Mouse (Mus musculus) MEL (cell line): Measurements from ENCODE around the gene Alpk1. TPM values are rescaled to one million over a fixed set of nuclear protein-coding genes. Genes with fewer than 3 reads are reported as not detected.

ENCODE experiments used
- DNase-seq: peaks from one replicate; pipeline ENCODE4 v3.0.0; 2011; ENCODE audit warnings: low read depth, low spot score
- H3K27ac ChIP-seq: 2 replicates; pipeline ENCODE4 v1.5.1; 2012; ENCODE audit warnings: low read depth, mild to moderate bottlenecking, control low read depth, low read length, moderate library complexity; ENCODE audit not compliant: control insufficient read depth
- H3K27me3 ChIP-seq, 2 experiments: fragments of 150-350 bp in 1 of 2; sonication (generic) in 1 of 2; 2 replicates each; pipeline ENCODE4 v1.6.1; 2012; ENCODE audit warnings: low read length in 2 of 2, mild to moderate bottlenecking in 2 of 2, improper control_type of control experiment in 1 of 2, moderate library complexity in 1 of 2; ENCODE audit not compliant: insufficient read depth in 2 of 2, control insufficient read depth in 1 of 2
- H3K36me3 ChIP-seq, 2 experiments: 2 replicates each; pipeline ENCODE4 v1.6.1; 2012 to 2014; ENCODE audit warnings: low read length in 2 of 2, improper control_type of control experiment in 1 of 2, inconsistent platforms in 1 of 2, mild to moderate bottlenecking in 1 of 2; ENCODE audit not compliant: insufficient read depth in 2 of 2, control insufficient read depth in 1 of 2
- H3K4me1 ChIP-seq, 2 experiments: fragments of 150-350 bp in 1 of 2; sonication (generic) in 1 of 2; 2 replicates each; pipeline ENCODE4 v1.6.1; 2012; ENCODE audit warnings: low read length in 2 of 2, improper control_type of control experiment in 1 of 2, mild to moderate bottlenecking in 1 of 2; ENCODE audit not compliant: insufficient read depth in 2 of 2, control insufficient read depth in 1 of 2
- H3K4me3 ChIP-seq, 2 experiments: fragments of 150-350 bp in 1 of 2; sonication (generic) in 1 of 2; 2 replicates each; pipeline ENCODE4 v1.5.1; 2012; ENCODE audit warnings: low read depth in 2 of 2, low read length in 2 of 2, mild to moderate bottlenecking in 2 of 2, moderate library complexity in 2 of 2, control low read depth in 1 of 2, improper control_type of control experiment in 1 of 2; ENCODE audit not compliant: control insufficient read depth in 1 of 2, insufficient read depth in 1 of 2
- H3K79me2 ChIP-seq: 2 replicates; pipeline ENCODE4 v1.6.1; 2012; ENCODE audit warnings: mild to moderate bottlenecking, low read length, moderate library complexity; ENCODE audit not compliant: control insufficient read depth, poor library complexity, insufficient read depth
- H3K9ac ChIP-seq: 2 replicates; pipeline ENCODE4 v1.6.1; 2012; ENCODE audit warnings: low read depth, mild to moderate bottlenecking, control low read depth, low read length, moderate library complexity; ENCODE audit not compliant: control insufficient read depth, poor library complexity, severe bottlenecking
- H3K9me3 ChIP-seq: fragments of 150-350 bp; sonication (generic); replicated peaks from 2 replicates; pipeline ENCODE4 v1.6.1; 2012; ENCODE audit warnings: mild to moderate bottlenecking, low read length, improper control_type of control experiment, moderate library complexity; ENCODE audit not compliant: insufficient read depth
- CHD2 ChIP-seq: IDR thresholded peaks from 2 replicates; pipeline ENCODE4 v1.6.1; 2011; ENCODE audit warnings: low read length, improper control_type of control experiment
- CTCF ChIP-seq, 3 experiments: IDR thresholded peaks in 2 of 3; conservative IDR thresholded peaks in 1 of 3; 2 replicates each; pipeline ENCODE4 v1.5.1; 2011 to 2012; ENCODE audit warnings: low read length in 3 of 3, low read depth in 2 of 3, mild to moderate bottlenecking in 2 of 3, improper control_type of control experiment in 1 of 3, inconsistent platforms in 1 of 3, mixed read lengths in 1 of 3, moderate library complexity in 1 of 3; ENCODE audit not compliant: control insufficient read depth in 1 of 3, insufficient read depth in 1 of 3, poor library complexity in 1 of 3, severe bottlenecking in 1 of 3
- EP300 ChIP-seq, 2 experiments: IDR thresholded peaks; 2 replicates each; pipeline ENCODE4 v1.6.1; 2011; ENCODE audit warnings: improper control_type of control experiment in 2 of 2, low read length in 2 of 2, low read depth in 1 of 2, mild to moderate bottlenecking in 1 of 2
- GATA1 ChIP-seq: IDR thresholded peaks from 2 replicates; pipeline ENCODE4 v1.6.1; 2011; ENCODE audit warnings: low read depth, low read length, improper control_type of control experiment
- HCFC1 ChIP-seq: IDR thresholded peaks from 2 replicates; pipeline ENCODE4 v1.6.1; 2012; ENCODE audit warnings: low read depth, mild to moderate bottlenecking, inconsistent platforms, low read length, improper control_type of control experiment, moderate library complexity
- KAT2A ChIP-seq: conservative IDR thresholded peaks from 2 replicates; pipeline ENCODE4 v1.6.1; 2012; ENCODE audit warnings: low read depth, low read length, improper control_type of control experiment, inconsistent platforms
- MAX ChIP-seq: IDR thresholded peaks from 2 replicates; pipeline ENCODE4 v1.6.1; 2011; ENCODE audit warnings: low read length, improper control_type of control experiment
- MYC ChIP-seq: IDR thresholded peaks from 2 replicates; pipeline ENCODE4 v1.6.1; 2011; ENCODE audit warnings: low read depth, mild to moderate bottlenecking, low read length, improper control_type of control experiment, moderate library complexity
- NELFE ChIP-seq: IDR thresholded peaks from 2 replicates; pipeline ENCODE4 v1.6.1; 2011; ENCODE audit warnings: low read depth, low read length, improper control_type of control experiment
- RAD21 ChIP-seq: IDR thresholded peaks from 2 replicates; pipeline ENCODE4 v1.6.1; 2011; ENCODE audit warnings: mild to moderate bottlenecking, low read depth, low read length, improper control_type of control experiment
- RCOR1 ChIP-seq: IDR thresholded peaks from 2 replicates; pipeline ENCODE4 v1.6.1; 2012; ENCODE audit warnings: low read depth, mild to moderate bottlenecking, inconsistent platforms, low read length, improper control_type of control experiment
- SIN3A ChIP-seq: IDR thresholded peaks from 2 replicates; pipeline ENCODE4 v1.6.1; 2012; ENCODE audit warnings: low read length, improper control_type of control experiment, inconsistent platforms
- TAL1 ChIP-seq: IDR thresholded peaks from 2 replicates; pipeline ENCODE4 v1.6.1; 2012; ENCODE audit warnings: mild to moderate bottlenecking, inconsistent platforms, low read length, moderate library complexity, mixed read lengths
- TBP ChIP-seq: IDR thresholded peaks from 2 replicates; pipeline ENCODE4 v1.8.0; 2011; ENCODE audit warnings: low read depth, low read length, improper control_type of control experiment
- TCF12 ChIP-seq: IDR thresholded peaks from 2 replicates; pipeline ENCODE4 v1.6.1; 2014; ENCODE audit warnings: low read depth, mild to moderate bottlenecking, inconsistent platforms, low read length, improper control_type of control experiment, moderate library complexity
- UBTF ChIP-seq: IDR thresholded peaks from 2 replicates; pipeline ENCODE4 v1.6.1; 2012; ENCODE audit warnings: low read depth, mild to moderate bottlenecking, inconsistent platforms, low read length, improper control_type of control experiment, moderate library complexity, borderline replicate concordance; ENCODE audit not compliant: insufficient read depth
- USF2 ChIP-seq, 2 experiments: IDR thresholded peaks; 2 replicates each; pipeline ENCODE4 v1.6.1; 2011 to 2012; ENCODE audit warnings: improper control_type of control experiment in 2 of 2, low read length in 2 of 2, borderline replicate concordance in 1 of 2, inconsistent platforms in 1 of 2, low read depth in 1 of 2, mild to moderate bottlenecking in 1 of 2; ENCODE audit not compliant: insufficient read depth in 1 of 2
- ZKSCAN1 ChIP-seq: IDR thresholded peaks from 2 replicates; pipeline ENCODE4 v1.6.1; 2012; ENCODE audit warnings: low read depth, mild to moderate bottlenecking, inconsistent platforms, low read length, improper control_type of control experiment, moderate library complexity
- polyA plus RNA-seq, 2 experiments: library from polyadenylated mRNA; stranded (reverse) in 1 of 2; unstranded in 1 of 2; fragments of >175 nt in 1 of 2; fragments of >200 nt in 1 of 2; gene quantifications; 2 replicates each; pipeline versions ENCODE4 v1.2.1 to v1.2.4; 2012; ENCODE audit warnings: low replicate concordance in 2 of 2, low read depth in 1 of 2; ENCODE audit not compliant: insufficient read length in 2 of 2, insufficient read depth in 1 of 2, missing spikeins in 1 of 2
- total RNA-seq: library from RNA; depleted of rRNA; stranded (reverse); fragments of 300-350 nt; gene quantifications from 2 replicates; pipeline ENCODE4 v1.2.3, GENCODE M21; 2012

The Alpk1 gene
- total and polyA plus RNA-seq, 3 experiments, result 1.8 to 2.4 TPM; not detected in 1

GRCm38 (mm10) chr3:127716759-127717158, 63.6 kb downstream of the Alpk1 start:
- Histone ChIP-seq H3K27me3 (no peaks in the 10 kb centered on the region), H3K9me3 (no peaks in the 10 kb centered on the region), H3K9ac (no peak overlapping the region), H3K79me2 (no peaks in the 10 kb centered on the region), H3K4me1 (no peaks in the 10 kb centered on the region), H3K4me3 (no peak overlapping the region), H3K27ac (no peak overlapping the region), H3K36me3 (no peaks in the 10 kb centered on the region)
- TF ChIP-seq ZKSCAN1 (no peak), MYC (no peak), TBP (no peak), NELFE (no peak), CTCF (IDR thresholded peaks at IDR 0.05 in 2 of 3, conservative IDR thresholded peaks at IDR 0.05 in 1 of 3; ENCODE audit: control insufficient read depth in 1 of 3, insufficient read depth in 1 of 3, low read depth in 2 of 3, low read length in 3 of 3, poor library complexity in 1 of 3, severe bottlenecking in 1 of 3) (no peak), RCOR1 (no peak), TCF12 (no peak)
- no peak for DNase-seq

DNA sequence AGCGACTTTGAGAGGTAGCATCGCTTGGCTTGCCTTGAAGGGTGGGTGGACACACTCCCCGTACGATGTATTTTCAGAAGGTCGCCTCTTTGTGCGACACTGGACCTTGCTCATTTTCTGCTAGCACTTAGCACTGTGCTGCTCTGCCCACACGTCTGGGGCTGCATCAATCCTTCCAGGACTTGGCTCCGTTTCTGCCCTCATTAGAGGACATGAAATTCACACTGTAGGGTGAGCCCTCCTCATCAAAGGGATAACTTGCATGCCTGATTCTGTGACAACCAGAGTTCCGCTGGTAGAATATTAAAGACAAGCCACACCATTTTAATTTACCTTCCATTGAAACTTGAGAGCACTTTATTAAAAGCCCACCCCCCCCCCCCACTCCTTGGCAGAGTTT, 67.2 kb downstream of the Alpk1 start:
- H3K27ac ChIP-seq, result no peak overlapping the region
- no peak for TF ChIP-seq KAT2A
- no peak for TF ChIP-seq TCF12
- TF ChIP-seq CHD2, result no peak
- TF ChIP-seq UBTF, result no peak
- TF ChIP-seq MAX, result no peak
- TF ChIP-seq HCFC1, result no peak
- TF ChIP-seq ZKSCAN1, result no peak
- TF ChIP-seq USF2 (IDR thresholded peaks at IDR 0.05; ENCODE audit: borderline replicate concordance in 1 of 2, insufficient read depth in 1 of 2, low read depth in 1 of 2, low read length in 2 of 2), result no peak
- TF ChIP-seq RAD21, result no peak
- no peak for TF ChIP-seq SIN3A
- no peak for TF ChIP-seq EP300 (IDR thresholded peaks at IDR 0.05; ENCODE audit: low read depth in 1 of 2, low read length in 2 of 2)
- no peak for TF ChIP-seq TAL1
- no peak for TF ChIP-seq GATA1
- no peak for TF ChIP-seq MYC

More for the DNA sequence above, 67.2 kb downstream of the Alpk1 start:
- no peaks in the 10 kb centered on the region for H3K27me3 ChIP-seq
- DNase-seq, result no peak
- no peak overlapping the region for H3K9ac ChIP-seq
- no peak overlapping the region for H3K4me3 ChIP-seq
- H3K79me2 ChIP-seq, result no peaks in the 10 kb centered on the region
- H3K9me3 ChIP-seq, result no peaks in the 10 kb centered on the region
- H3K36me3 ChIP-seq, result no peaks in the 10 kb centered on the region
- no peaks in the 10 kb centered on the region for H3K4me1 ChIP-seq
